Mouse (Mus musculus) embryonic facial prominence, embryonic 10.5 days (tissue): ENCODE data around the gene Patj. TPM values are rescaled to one million over a fixed set of nuclear protein-coding genes. Genes with fewer than 3 reads are reported as not detected.

Source experiments
- DNase-seq: peaks from one replicate; pipeline ENCODE4 v3.0.0-alpha.2; 2017; ENCODE audit warnings: low spot score
- H3K27ac ChIP-seq: fragments of 300-500 bp; sonication (generic); replicated peaks from 2 replicates; pipeline ENCODE4 v1.5.1; 2016; ENCODE audit warnings: mild to moderate bottlenecking
- H3K27me3 ChIP-seq: fragments of 300-500 bp; sonication (generic); replicated peaks from 2 replicates; pipeline ENCODE4 v1.6.1; 2016; ENCODE audit warnings: low read depth, mild to moderate bottlenecking; ENCODE audit not compliant: poor library complexity, severe bottlenecking
- H3K36me3 ChIP-seq: fragments of 300-500 bp; sonication (generic); replicated peaks from 2 replicates; pipeline ENCODE4 v1.6.1; 2016; ENCODE audit warnings: mild to moderate bottlenecking, moderate library complexity
- H3K4me1 ChIP-seq: fragments of 300-500 bp; sonication (generic); 2 replicates; pipeline ENCODE4 v1.6.1; 2016
- H3K4me3 ChIP-seq: fragments of 300-500 bp; sonication (generic); 2 replicates; pipeline ENCODE4 v1.5.1; 2016; ENCODE audit warnings: mild to moderate bottlenecking, moderate library complexity
- H3K9me3 ChIP-seq: fragments of 300-500 bp; sonication (generic); 2 replicates; pipeline ENCODE4 v1.6.1; 2016; ENCODE audit warnings: mild to moderate bottlenecking
- WGBS: fragments of 180-500 bp; shearing (Covaris S2); methylation state at CpG from one replicate; pipeline ENCODE4 v1.1.7; 2016; 5-methylcytosine and 5-hydroxymethylcytosine counted together
- polyA plus RNA-seq: library from polyadenylated mRNA; unstranded; fragments of >200 nt; fragmentation: Nextera tagmentation; extraction: Ambion mirVana; gene quantifications from 2 replicates; pipeline ENCODE4 v1.2.1, GENCODE M21; 2016

Patj gene
- polyA plus RNA-seq, 1 experiment from 2014 or later = 17.8 TPM

GRCm38 (mm10) chr4:98451259-98451658, 55.7 kb downstream of the Patj start:
- 41% methylated on average over 3 of the region's 3 CpGs for WGBS
- H3K27me3 ChIP-seq = no peaks in the 10 kb centered on the region
- peak; percentile 35 for DNase-seq
- H3K36me3 ChIP-seq = no peaks in the 10 kb centered on the region
- no peaks in the 10 kb centered on the region for H3K9me3 ChIP-seq
- no peak overlapping the region for H3K4me3 ChIP-seq
- no peak overlapping the region for H3K27ac ChIP-seq
- H3K4me1 ChIP-seq = peaks cover 12% of the 10 kb centered on the region

- WGBS = 96% methylated on average over 2 of the region's 2 CpGs
Measured at GRCm38 (mm10) chr4:98452725-98453124, 57.1 kb downstream of the Patj start.

GRCm38 (mm10) chr4:98453231-98453630, 57.6 kb downstream of the Patj start:
- no peak for DNase-seq
- peaks cover 12% of the 10 kb centered on the region for H3K4me1 ChIP-seq
- WGBS = 90% methylated on average over 5 of the region's 5 CpGs
- no peak overlapping the region for H3K27ac ChIP-seq
- no peak overlapping the region for H3K4me3 ChIP-seq
- H3K9me3 ChIP-seq = no peaks in the 10 kb centered on the region
- no peaks in the 10 kb centered on the region for H3K36me3 ChIP-seq
- no peaks in the 10 kb centered on the region for H3K27me3 ChIP-seq

More at GRCm38 (mm10) chr4:98452725-98453124, 57.1 kb downstream of the Patj start:
- Histone ChIP-seq H3K27me3 (no peaks in the 10 kb centered on the region), H3K36me3 (no peaks in the 10 kb centered on the region), H3K4me3 (no peak overlapping the region), H3K27ac (no peak overlapping the region), H3K4me1 (peaks cover 12% of the 10 kb centered on the region), H3K9me3 (no peaks in the 10 kb centered on the region)
- no peak for DNase-seq

GRCm38 (mm10) chr4:98455352-98455751, 59.8 kb downstream of the Patj start:
- Histone ChIP-seq H3K4me1 (peaks cover 12% of the 10 kb centered on the region), H3K9me3 (no peaks in the 10 kb centered on the region), H3K27ac (no peak overlapping the region), H3K36me3 (no peaks in the 10 kb centered on the region), H3K4me3 (no peak overlapping the region), H3K27me3 (no peaks in the 10 kb centered on the region)
- WGBS = 92% methylated on average over 2 of the region's 2 CpGs
- DNase-seq = no peak

- Histone ChIP-seq H3K27me3 (no peaks in the 10 kb centered on the region), H3K4me1 (peaks cover 10% of the 10 kb centered on the region), H3K27ac (no peak overlapping the region), H3K36me3 (no peaks in the 10 kb centered on the region), H3K9me3 (no peaks in the 10 kb centered on the region), H3K4me3 (no peak overlapping the region)
- DNase-seq = no peak
- 88% methylated on average over 8 of the region's 8 CpGs for WGBS
Measured at GRCm38 (mm10) chr4:98455910-98456309, 60.3 kb downstream of the Patj start.

GRCm38 (mm10) chr4:98461804-98462341, 66.3 kb downstream of the Patj start:
- Histone ChIP-seq H3K9me3 (no peaks in the 10 kb centered on the region), H3K36me3 (peaks cover 11% of the 10 kb centered on the region), H3K27me3 (no peaks in the 10 kb centered on the region), H3K4me1 (no peaks in the 10 kb centered on the region), H3K27ac (no peak overlapping the region), H3K4me3 (no peak overlapping the region)
- DNase-seq = no peak
- 88% methylated on average over 2 of the region's 2 CpGs for WGBS

- 91% methylated on average over 1 of the region's 1 CpGs for WGBS
- Histone ChIP-seq H3K4me1 (no peaks in the 10 kb centered on the region), H3K36me3 (peaks cover 12% of the 10 kb centered on the region), H3K27me3 (no peaks in the 10 kb centered on the region), H3K4me3 (no peak overlapping the region), H3K9me3 (no peaks in the 10 kb centered on the region), H3K27ac (no peak overlapping the region)
- DNase-seq = no peak
Measured at GRCm38 (mm10) chr4:98465476-98465875, 69.9 kb downstream of the Patj start.

- Histone ChIP-seq H3K27me3 (no peaks in the 10 kb centered on the region), H3K4me1 (no peaks in the 10 kb centered on the region), H3K36me3 (peaks cover 12% of the 10 kb centered on the region), H3K9me3 (no peaks in the 10 kb centered on the region), H3K4me3 (no peak overlapping the region), H3K27ac (no peak overlapping the region)
- WGBS = 85% methylated on average over 2 of the region's 2 CpGs
- no peak for DNase-seq
Measured at GRCm38 (mm10) chr4:98465886-98466285, 70.3 kb downstream of the Patj start.

- 81% methylated on average over 7 of the region's 7 CpGs for WGBS
- Histone ChIP-seq H3K27ac (no peak overlapping the region), H3K27me3 (no peaks in the 10 kb centered on the region), H3K4me3 (no peak overlapping the region), H3K4me1 (no peaks in the 10 kb centered on the region), H3K36me3 (0 out of 2 replicates have a peak, but pooled peaks cover 6% of the 10 kb centered on the region), H3K9me3 (no peaks in the 10 kb centered on the region)
- DNase-seq = no peak
Measured at GRCm38 (mm10) chr4:98471376-98471775, 75.8 kb downstream of the Patj start.

- H3K4me1 ChIP-seq = no peaks in the 10 kb centered on the region
- WGBS = 90% methylated on average over 3 of the region's 3 CpGs
- H3K4me3 ChIP-seq = no peak overlapping the region
- H3K27ac ChIP-seq = no peak overlapping the region
- H3K36me3 ChIP-seq = no peaks in the 10 kb centered on the region
- H3K27me3 ChIP-seq = no peaks in the 10 kb centered on the region
- no peaks in the 10 kb centered on the region for H3K9me3 ChIP-seq
- DNase-seq = no peak
Measured at GRCm38 (mm10) chr4:98473491-98473890, 77.9 kb downstream of the Patj start.

GRCm38 (mm10) chr4:98478005-98478404, 82.4 kb downstream of the Patj start:
- peaks cover 6% of the 10 kb centered on the region; the same call in 1 of the 2 replicates for H3K4me1 ChIP-seq
- H3K27ac ChIP-seq = no peak overlapping the region
- 76% methylated on average over 3 of the region's 3 CpGs for WGBS
- H3K27me3 ChIP-seq = no peaks in the 10 kb centered on the region
- no peak overlapping the region for H3K4me3 ChIP-seq
- DNase-seq = no peak
- no peaks in the 10 kb centered on the region for H3K36me3 ChIP-seq
- no peaks in the 10 kb centered on the region for H3K9me3 ChIP-seq

GRCm38 (mm10) chr4:98486475-98486874, 90.9 kb downstream of the Patj start:
- Histone ChIP-seq H3K4me1 (no peaks in the 10 kb centered on the region), H3K27ac (no peak overlapping the region), H3K4me3 (no peak overlapping the region), H3K27me3 (no peaks in the 10 kb centered on the region), H3K36me3 (no peaks in the 10 kb centered on the region), H3K9me3 (no peaks in the 10 kb centered on the region)
- WGBS = 83% methylated on average over 3 of the region's 3 CpGs
- DNase-seq = no peak

GRCm38 (mm10) chr4:98486901-98487300, 91.3 kb downstream of the Patj start:
- no peak overlapping the region for H3K27ac ChIP-seq
- no peaks in the 10 kb centered on the region for H3K36me3 ChIP-seq
- H3K9me3 ChIP-seq = no peaks in the 10 kb centered on the region
- no peaks in the 10 kb centered on the region for H3K27me3 ChIP-seq
- WGBS = 85% methylated on average over 4 of the region's 4 CpGs
- no peaks in the 10 kb centered on the region for H3K4me1 ChIP-seq
- H3K4me3 ChIP-seq = no peak overlapping the region
- DNase-seq = no peak
